7 mouse cellular contexts compared by ENCODE assay signal in genomic region chr11:85843347-85843692, GRCm38 (mm10). TPM values are rescaled to one million over a fixed set of nuclear protein-coding genes. Genes with fewer than 3 reads are reported as not detected.
A peak's percentile ranks its signal among the peaks of the same experiment; 100 is the strongest.
DNase-seq lines count a peak whose midpoint lies in the region; ATAC-seq and TF ChIP-seq lines count a peak whose summit lies in the region.

No protein-coding gene starts in this region.

- under 1% methylated on average over 18 of the region's 18 CpGs for WGBS in forebrain, embryonic 13.5 days
- WGBS in limb, embryonic 13.5 days = 0% methylated on average over 18 of the region's 18 CpGs
- WGBS in midbrain, embryonic 14.5 days = under 1% methylated on average over 18 of the region's 18 CpGs
- WGBS in stomach, embryonic 15.5 days = under 1% methylated on average over 18 of the region's 18 CpGs

- no peaks in the 10 kb centered on the region for H3K36me3 ChIP-seq in ES-Bruce4 (ENCODE audit: control insufficient read depth, insufficient read depth, low read length, poor library complexity, severe bottlenecking)
- H3K36me3 ChIP-seq in forebrain, embryonic 13.5 days (ENCODE audit: poor library complexity, severe bottlenecking) = no peaks in the 10 kb centered on the region
- H3K36me3 ChIP-seq in limb, embryonic 13.5 days = peaks cover 3% of the 10 kb centered on the region; the same call in 1 of the 2 replicates
- no peaks in the 10 kb centered on the region for H3K36me3 ChIP-seq in midbrain, embryonic 14.5 days (ENCODE audit: control insufficient read depth, insufficient read depth, low read length)
- no peaks in the 10 kb centered on the region for H3K36me3 ChIP-seq in stomach, embryonic 15.5 days

- ATAC-seq in forebrain, embryonic 13.5 days = peak; percentile 67
- ATAC-seq in limb, embryonic 13.5 days (ENCODE audit: low FRiP score, low read depth) = peak; percentile 52
- peak; percentile 52 for ATAC-seq in midbrain, embryonic 14.5 days (ENCODE audit: low FRiP score, low TSS enrichment)
- peak; percentile 28 for ATAC-seq in stomach, embryonic 15.5 days (ENCODE audit: insufficient read depth, low FRiP score, low read depth)

- TF ChIP-seq EP300 in ES-Bruce4 (IDR thresholded peaks at IDR 0.05; ENCODE audit: insufficient read depth, low read depth, low read length) = no peak

- peaks cover 34% of the 10 kb centered on the region for H3K27me3 ChIP-seq in ES-Bruce4 (ENCODE audit: control insufficient read depth, insufficient read depth, low read length, poor library complexity, severe bottlenecking)
- H3K27me3 ChIP-seq in forebrain, embryonic 13.5 days = peaks cover 93% of the 10 kb centered on the region
- H3K27me3 ChIP-seq in limb, embryonic 13.5 days = peaks cover 56% of the 10 kb centered on the region
- H3K27me3 ChIP-seq in midbrain, embryonic 14.5 days (ENCODE audit: control insufficient read depth, insufficient read depth, low read length) = peaks cover 74% of the 10 kb centered on the region
- peaks cover 30% of the 10 kb centered on the region for H3K27me3 ChIP-seq in stomach, embryonic 15.5 days (replicated peaks)

- DNase-seq in adrenal gland, adult 8-10 months = peak; percentile 77
- peak; percentile 89 for DNase-seq in heart, postnatal 4 days
- DNase-seq in midbrain, embryonic 14.5 days = peak; percentile 81

- H3K27ac ChIP-seq in ES-Bruce4 (ENCODE audit: insufficient read depth, low read length) = no peak overlapping the region
- no peak overlapping the region for H3K27ac ChIP-seq in forebrain, embryonic 13.5 days
- peak overlapping the region; percentile 84 for H3K27ac ChIP-seq in limb, embryonic 13.5 days
- no peak overlapping the region for H3K27ac ChIP-seq in midbrain, embryonic 14.5 days (replicated peaks; ENCODE audit: low read depth, low read length)
- H3K27ac ChIP-seq in stomach, embryonic 15.5 days = peak overlapping the region; percentile 73

- TF ChIP-seq POLR2A in ES-Bruce4 (IDR thresholded peaks at IDR 0.05; ENCODE audit: insufficient read depth, low read length) = no peak

- no peaks in the 10 kb centered on the region for H3K9me3 ChIP-seq in ES-Bruce4 (replicated peaks; ENCODE audit: control insufficient read depth, insufficient read depth, low read length, poor library complexity, severe bottlenecking)
- no peaks in the 10 kb centered on the region for H3K9me3 ChIP-seq in forebrain, embryonic 13.5 days (replicated peaks)
- no peaks in the 10 kb centered on the region for H3K9me3 ChIP-seq in limb, embryonic 13.5 days
- no peaks in the 10 kb centered on the region for H3K9me3 ChIP-seq in midbrain, embryonic 14.5 days (ENCODE audit: control insufficient read depth, low read length)
- H3K9me3 ChIP-seq in stomach, embryonic 15.5 days = no peaks in the 10 kb centered on the region

- TF ChIP-seq CTCF in ES-Bruce4 (IDR thresholded peaks at IDR 0.05; ENCODE audit: low read depth, low read length) = peak; percentile 64

- peak overlapping the region; percentile 29; the same call in 1 of the 2 replicates for H3K9ac ChIP-seq in ES-Bruce4 (ENCODE audit: low read depth, poor library complexity, severe bottlenecking)
- H3K9ac ChIP-seq in forebrain, embryonic 13.5 days = peak overlapping the region; percentile 3; the same call in 1 of the 2 replicates
- H3K9ac ChIP-seq in limb, embryonic 13.5 days = peak overlapping the region; percentile 70
- no peak overlapping the region for H3K9ac ChIP-seq in midbrain, embryonic 14.5 days (replicated peaks; ENCODE audit: low read length)
- peak overlapping the region; percentile 6; the same call in 1 of the 2 replicates for H3K9ac ChIP-seq in stomach, embryonic 15.5 days

- peak overlapping the region; percentile 86 for H3K4me3 ChIP-seq in ES-Bruce4 (ENCODE audit: low read depth, low read length)
- H3K4me3 ChIP-seq in forebrain, embryonic 13.5 days = peak overlapping the region; percentile 44
- H3K4me3 ChIP-seq in limb, embryonic 13.5 days = peak overlapping the region; percentile 59
- H3K4me3 ChIP-seq in midbrain, embryonic 14.5 days (replicated peaks; ENCODE audit: low read depth, low read length) = peak overlapping the region; percentile 32
- peak overlapping the region; percentile 56 for H3K4me3 ChIP-seq in stomach, embryonic 15.5 days (replicated peaks)

- no peaks in the 10 kb centered on the region for H3K4me1 ChIP-seq in ES-Bruce4 (ENCODE audit: control insufficient read depth, insufficient read depth, low read length)
- peaks cover 32% of the 10 kb centered on the region for H3K4me1 ChIP-seq in forebrain, embryonic 13.5 days
- H3K4me1 ChIP-seq in limb, embryonic 13.5 days = peaks cover 56% of the 10 kb centered on the region
- H3K4me1 ChIP-seq in midbrain, embryonic 14.5 days (ENCODE audit: control insufficient read depth, insufficient read depth, low read length) = peaks cover 13% of the 10 kb centered on the region; the same call in 1 of the 2 replicates
- H3K4me1 ChIP-seq in stomach, embryonic 15.5 days = peaks cover 25% of the 10 kb centered on the region

- H3K4me2 ChIP-seq in forebrain, embryonic 13.5 days = peak overlapping the region; percentile 79
- H3K4me2 ChIP-seq in limb, embryonic 13.5 days (replicated peaks) = peak overlapping the region; percentile 87
- peak overlapping the region; percentile 69 for H3K4me2 ChIP-seq in midbrain, embryonic 14.5 days (ENCODE audit: low read length)
- H3K4me2 ChIP-seq in stomach, embryonic 15.5 days = peak overlapping the region; percentile 95

RNA-seq across cellular contexts. Expression of gene Gm11444, which starts 6.8 kb away (rescaled TPM):
- polyA plus RNA-seq in ES-Bruce4 (2011; ENCODE audit: insufficient read depth, insufficient read length, low read depth, missing spikeins) = not detected in 2 replicates
- total RNA-seq in adrenal gland, adult 8-10 months (2022) = not detected
- polyA plus RNA-seq in forebrain, embryonic 13.5 days (2015; fragmentation: Nextera tagmentation; extraction: Ambion mirVana) = not detected in 2 replicates
- total RNA-seq in heart, postnatal 4 days (2021) = not detected
- 0.28 TPM in 1 of 2 replicates, not detected in the other for polyA plus RNA-seq in limb, embryonic 13.5 days (2015; fragmentation: Nextera tagmentation; extraction: Ambion mirVana)
- polyA plus RNA-seq in midbrain, embryonic 14.5 days (2014; fragmentation: Nextera tagmentation; extraction: Ambion mirVana) = not detected in 2 replicates
- polyA plus RNA-seq in stomach, embryonic 15.5 days (2015; fragmentation: Nextera tagmentation; extraction: Ambion mirVana) = not detected in 2 replicates

RNA-seq across cellular contexts. Expression of gene Tbx2, which starts 11.0 kb away (rescaled TPM):
- polyA plus RNA-seq in ES-Bruce4 (2011; ENCODE audit: insufficient read depth, insufficient read length, low read depth, missing spikeins) = 0.16 and 0.24 TPM in 2 replicates
- total RNA-seq in adrenal gland, adult 8-10 months (2022) = 10 to 100 TPM; 23.4 to 30.5 (median 24.9) TPM
- 0.42 and 0.61 TPM in 2 replicates for polyA plus RNA-seq in forebrain, embryonic 13.5 days (2015; fragmentation: Nextera tagmentation; extraction: Ambion mirVana)
- total RNA-seq in heart, postnatal 4 days (2021) = 10 to 100 TPM; 11.3 to 11.5 TPM
- 5.0 and 5.1 TPM in 2 replicates for polyA plus RNA-seq in limb, embryonic 13.5 days (2015; fragmentation: Nextera tagmentation; extraction: Ambion mirVana)
- 0.69 and 0.83 TPM in 2 replicates for polyA plus RNA-seq in midbrain, embryonic 14.5 days (2014; fragmentation: Nextera tagmentation; extraction: Ambion mirVana)
- polyA plus RNA-seq in stomach, embryonic 15.5 days (2015; fragmentation: Nextera tagmentation; extraction: Ambion mirVana) = 6.0 and 6.6 TPM in 2 replicates

RNA-seq across cellular contexts. Expression of gene Tbx4, which starts 42.9 kb away (rescaled TPM):
- polyA plus RNA-seq in ES-Bruce4 (2011; ENCODE audit: insufficient read depth, insufficient read length, low read depth, missing spikeins) = 0.62 and 0.69 TPM in 2 replicates
- total RNA-seq in adrenal gland, adult 8-10 months (2022) = under 1 TPM in 2 of 4 experiments, not detected in 2; 0.10 to 0.15 TPM
- 0.06 and 0.26 TPM in 2 replicates for polyA plus RNA-seq in forebrain, embryonic 13.5 days (2015; fragmentation: Nextera tagmentation; extraction: Ambion mirVana)
- total RNA-seq in heart, postnatal 4 days (2021) = under 1 TPM in 1 of 2 experiments, not detected in 1; 0.09 TPM
- polyA plus RNA-seq in limb, embryonic 13.5 days (2015; fragmentation: Nextera tagmentation; extraction: Ambion mirVana) = 25.1 and 29.3 TPM in 2 replicates
- polyA plus RNA-seq in midbrain, embryonic 14.5 days (2014; fragmentation: Nextera tagmentation; extraction: Ambion mirVana) = 0.21 and 0.22 TPM in 2 replicates
- polyA plus RNA-seq in stomach, embryonic 15.5 days (2015; fragmentation: Nextera tagmentation; extraction: Ambion mirVana) = 0.28 and 0.30 TPM in 2 replicates

Comparison
In these comparisons a context has a peak if more than half of its experiments do, and no peak if none do; other contexts are left out.
1. H3K27ac ChIP-seq: peak in limb, embryonic 13.5 days (single experiment) and stomach, embryonic 15.5 days (single experiment); none in ES-Bruce4 (single experiment), forebrain, embryonic 13.5 days (single experiment) and midbrain, embryonic 14.5 days (single experiment).
2. H3K4me3 ChIP-seq: peak in every context shown above with its lines; median percentile 86 in ES-Bruce4; 59 in limb, embryonic 13.5 days; 56 in stomach, embryonic 15.5 days; 44 in forebrain, embryonic 13.5 days; 32 in midbrain, embryonic 14.5 days.
3. RNA of gene Tbx4, which starts 42.9 kb away (polyA plus RNA-seq): 25.1 to 29.3 TPM in limb, embryonic 13.5 days; 0.62 to 0.69 TPM in ES-Bruce4, 0.28 to 0.30 TPM in stomach, embryonic 15.5 days, 0.21 to 0.22 TPM in midbrain, embryonic 14.5 days and 0.06 to 0.26 TPM in forebrain, embryonic 13.5 days; every median in the first group is over 10 times any median in the second.
4. Peak in every context shown above with its lines, with median percentiles within 50 percentile points of each other: DNase-seq, ATAC-seq and H3K4me2 ChIP-seq.